Mouse (Mus musculus): ENCODE measurements around the gene Bcor. TPM values are rescaled to one million over a fixed set of nuclear protein-coding genes. Genes with fewer than 3 reads are reported as not detected.

The Bcor gene
- total and polyA plus RNA-seq, 2 experiments from 2014 or later: 10.3 to 22.6 TPM

- no peaks in the 10 kb centered on the region for H3K4me1 ChIP-seq (ENCODE audit: insufficient read depth, low read length)
- TF ChIP-seq CTCF (IDR thresholded peaks at IDR 0.05; ENCODE audit: low read depth): no peak
These were observed 76.5 kb downstream of the Bcor start for GRCm38 (mm10) chrX:12083631-12084030.

DNA sequence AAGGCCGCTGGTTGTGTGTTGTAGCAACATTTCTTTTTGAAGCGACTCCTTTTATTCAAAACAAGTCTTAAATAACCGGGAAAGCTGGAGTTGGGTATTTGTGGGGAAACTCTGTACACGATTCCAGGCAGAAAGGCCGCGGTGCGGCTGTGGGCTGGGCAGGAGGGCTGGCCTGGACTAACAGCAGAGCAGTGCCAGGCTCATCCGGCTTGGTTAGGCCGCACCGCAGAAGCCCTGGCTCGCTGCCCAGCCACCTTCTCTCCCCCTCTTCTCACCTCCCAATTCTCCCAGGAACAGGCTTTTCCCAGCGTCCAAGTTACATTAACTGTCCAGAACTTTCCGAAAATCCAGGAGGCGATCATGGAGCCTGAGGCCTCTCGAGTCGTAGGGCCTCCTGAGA, 77.4 kb downstream of the Bcor start:
- Histone ChIP-seq H3K27ac (no peak overlapping the region), H3K4me3 (ENCODE audit: low read length) (no peak overlapping the region), H3K9ac (replicated peaks; ENCODE audit: low read length) (no peak overlapping the region), H3K4me1 (ENCODE audit: insufficient read depth, low read length) (no peaks in the 10 kb centered on the region), H3K4me2 (ENCODE audit: low read depth, low read length) (no peak overlapping the region), H3K36me3 (ENCODE audit: insufficient read depth, low read length) (no peaks in the 10 kb centered on the region), H3K9me3 (ENCODE audit: low read length) (no peaks in the 10 kb centered on the region), H3K27me3 (ENCODE audit: insufficient read depth, low read length) (peaks cover 10% of the 10 kb centered on the region; the same call in 1 of the 2 replicates)
- 26% methylated on average over 16 of the region's 16 CpGs for WGBS
- DNase-seq (ENCODE audit: low spot score) (peak; percentile 32), ATAC-seq (no peak)
- no peak for TF ChIP-seq CTCF (IDR thresholded peaks at IDR 0.05; ENCODE audit: low read depth)

More at GRCm38 (mm10) chrX:12083631-12084030, 76.5 kb downstream of the Bcor start:
- no peak overlapping the region for H3K4me2 ChIP-seq (ENCODE audit: low read depth, low read length)
- DNase-seq (ENCODE audit: low spot score) (no peak), ATAC-seq (no peak)
- peaks cover 10% of the 10 kb centered on the region; the same call in 1 of the 2 replicates for H3K27me3 ChIP-seq (ENCODE audit: insufficient read depth, low read length)
- H3K27ac ChIP-seq: no peak overlapping the region
- no peak overlapping the region for H3K9ac ChIP-seq (replicated peaks; ENCODE audit: low read length)
- H3K4me3 ChIP-seq (ENCODE audit: low read length): no peak overlapping the region
- no peaks in the 10 kb centered on the region for H3K36me3 ChIP-seq (ENCODE audit: insufficient read depth, low read length)
- 35% methylated on average over 10 of the region's 10 CpGs for WGBS
- no peaks in the 10 kb centered on the region for H3K9me3 ChIP-seq (ENCODE audit: low read length)

DNA sequence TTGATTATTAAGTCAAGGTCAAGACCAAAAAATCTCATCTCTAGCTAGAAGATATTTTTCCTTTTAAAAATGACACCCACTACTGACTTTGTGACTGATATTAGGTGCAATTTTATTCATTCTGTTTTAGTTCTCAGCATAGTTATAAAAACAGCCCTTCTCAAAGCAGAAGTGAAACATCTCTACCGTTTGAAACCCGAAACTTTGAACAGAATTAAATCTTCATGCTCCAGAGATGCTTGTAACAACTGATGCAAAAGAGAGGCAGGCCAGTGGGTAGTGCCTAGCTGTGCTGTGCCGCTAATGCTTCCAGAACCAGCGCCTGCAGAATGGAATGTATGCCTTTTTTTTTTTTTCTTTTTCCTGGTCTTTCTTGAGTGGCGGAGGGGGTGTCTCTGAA, 78.0 kb downstream of the Bcor start:
- 54% methylated on average over 5 of the region's 5 CpGs for WGBS
- no peak for ATAC-seq
- Histone ChIP-seq H3K4me1 (ENCODE audit: insufficient read depth, low read length) (no peaks in the 10 kb centered on the region), H3K4me3 (ENCODE audit: low read length) (no peak overlapping the region), H3K9ac (replicated peaks; ENCODE audit: low read length) (no peak overlapping the region), H3K36me3 (ENCODE audit: insufficient read depth, low read length) (no peaks in the 10 kb centered on the region), H3K27ac (no peak overlapping the region), H3K27me3 (ENCODE audit: insufficient read depth, low read length) (peaks cover 10% of the 10 kb centered on the region; the same call in 1 of the 2 replicates), H3K4me2 (ENCODE audit: low read depth, low read length) (no peak overlapping the region), H3K9me3 (ENCODE audit: low read length) (no peaks in the 10 kb centered on the region)
- TF ChIP-seq CTCF (IDR thresholded peaks at IDR 0.05; ENCODE audit: low read depth): no peak
- no peak for DNase-seq (ENCODE audit: low spot score)

DNA sequence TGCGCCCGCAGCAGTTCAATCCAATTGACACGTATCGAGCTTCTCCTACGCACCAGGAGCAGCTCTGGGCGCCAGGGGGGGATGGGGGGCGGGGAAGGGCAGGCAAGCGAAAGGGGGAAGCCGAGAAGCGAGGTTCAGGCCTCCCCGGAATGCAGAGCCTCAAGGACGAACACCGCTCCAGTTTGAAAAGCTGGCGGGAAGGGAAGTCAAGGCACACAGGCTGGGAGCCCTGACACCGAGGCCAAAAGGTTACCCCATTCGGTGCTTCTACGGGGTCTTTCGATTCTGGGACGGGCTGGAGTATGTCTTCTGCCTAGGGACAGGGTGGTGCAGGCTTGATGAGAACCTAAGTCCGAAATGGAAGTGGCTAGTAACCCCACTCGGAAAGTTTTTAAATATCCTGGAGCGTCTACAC, 78.4 kb downstream of the Bcor start:
- WGBS: 18% methylated on average over 22 of the region's 22 CpGs
- DNase-seq (ENCODE audit: low spot score) (no peak), ATAC-seq (no peak)
- Histone ChIP-seq H3K27me3 (ENCODE audit: insufficient read depth, low read length) (peaks cover 10% of the 10 kb centered on the region; the same call in 1 of the 2 replicates), H3K9me3 (ENCODE audit: low read length) (no peaks in the 10 kb centered on the region), H3K4me1 (ENCODE audit: insufficient read depth, low read length) (no peaks in the 10 kb centered on the region), H3K27ac (no peak overlapping the region), H3K36me3 (ENCODE audit: insufficient read depth, low read length) (no peaks in the 10 kb centered on the region), H3K9ac (replicated peaks; ENCODE audit: low read length) (no peak overlapping the region), H3K4me3 (ENCODE audit: low read length) (no peak overlapping the region; the same call in 1 of the 2 replicates), H3K4me2 (ENCODE audit: low read depth, low read length) (peak overlapping the region; percentile 70)
- TF ChIP-seq CTCF (IDR thresholded peaks at IDR 0.05; ENCODE audit: low read depth): no peak

GRCm38 (mm10) chrX:12080904-12081740, 79.0 kb downstream of the Bcor start:
- H3K4me2 ChIP-seq (ENCODE audit: low read depth, low read length): peak overlapping the region; percentile 70
- peak overlapping the region; percentile 39 for H3K9ac ChIP-seq (replicated peaks; ENCODE audit: low read length)
- no peaks in the 10 kb centered on the region for H3K9me3 ChIP-seq (ENCODE audit: low read length)
- H3K4me3 ChIP-seq (ENCODE audit: low read length): peak overlapping the region; percentile 56
- no peaks in the 10 kb centered on the region for H3K4me1 ChIP-seq (ENCODE audit: insufficient read depth, low read length)
- TF ChIP-seq CTCF (IDR thresholded peaks at IDR 0.05; ENCODE audit: low read depth): peak; percentile 26; the same call in 1 of the 2 replicates
- no peaks in the 10 kb centered on the region for H3K36me3 ChIP-seq (ENCODE audit: insufficient read depth, low read length)
- DNase-seq (ENCODE audit: low spot score) (peak; percentile 65), ATAC-seq (peak; percentile 36)
- H3K27me3 ChIP-seq (ENCODE audit: insufficient read depth, low read length): peaks cover 9% of the 10 kb centered on the region; the same call in 1 of the 2 replicates
- H3K27ac ChIP-seq: peak overlapping the region; percentile 37; the same call in 1 of the 2 replicates
- 7% methylated on average over 58 of the region's 61 CpGs for WGBS

- H3K9ac ChIP-seq (replicated peaks; ENCODE audit: low read length): peak overlapping the region; percentile 63
- DNase-seq (ENCODE audit: low spot score): peak; percentile 64
- no peaks in the 10 kb centered on the region for H3K36me3 ChIP-seq (ENCODE audit: insufficient read depth, low read length)
- peak overlapping the region; percentile 56 for H3K4me3 ChIP-seq (ENCODE audit: low read length)
- peak overlapping the region; percentile 71 for H3K27ac ChIP-seq
- 5% methylated on average over 27 of the region's 97 CpGs for WGBS
- no peaks in the 10 kb centered on the region for H3K9me3 ChIP-seq (ENCODE audit: low read length)
- ATAC-seq: peak; percentile 53
- no peak for TF ChIP-seq CTCF (IDR thresholded peaks at IDR 0.05; ENCODE audit: low read depth)
- H3K27me3 ChIP-seq (ENCODE audit: insufficient read depth, low read length): peaks cover 4% of the 10 kb centered on the region; the same call in 1 of the 2 replicates
- H3K4me1 ChIP-seq (ENCODE audit: insufficient read depth, low read length): no peaks in the 10 kb centered on the region
- H3K4me2 ChIP-seq (ENCODE audit: low read depth, low read length): peak overlapping the region; percentile 70
These were observed 79.9 kb downstream of the Bcor start for GRCm38 (mm10) chrX:12080095-12080903.

Data from hindbrain, postnatal 0 days (tissue).